Mouse (Mus musculus) adipose tissue, adult 10 weeks (tissue): Measurements from ENCODE around the gene Efnb2. TPM values are rescaled to one million over a fixed set of nuclear protein-coding genes. Genes with fewer than 3 reads are reported as not detected.

Experiments used
- polyA plus RNA-seq: library from polyadenylated mRNA; stranded (reverse); fragments of 350-450 nt; fragmentation: Illumina TruSeq; extraction: RNeasy Lipid Tissue Mini Kit (QIAGEN cat#74804); gene quantifications from one replicate; pipeline ENCODE4 v1.2.3, GENCODE M21; 2014; ENCODE audit warnings: low read depth, low replicate concordance

Gene Efnb2
- polyA plus RNA-seq, result 14.5 TPM

DNA sequence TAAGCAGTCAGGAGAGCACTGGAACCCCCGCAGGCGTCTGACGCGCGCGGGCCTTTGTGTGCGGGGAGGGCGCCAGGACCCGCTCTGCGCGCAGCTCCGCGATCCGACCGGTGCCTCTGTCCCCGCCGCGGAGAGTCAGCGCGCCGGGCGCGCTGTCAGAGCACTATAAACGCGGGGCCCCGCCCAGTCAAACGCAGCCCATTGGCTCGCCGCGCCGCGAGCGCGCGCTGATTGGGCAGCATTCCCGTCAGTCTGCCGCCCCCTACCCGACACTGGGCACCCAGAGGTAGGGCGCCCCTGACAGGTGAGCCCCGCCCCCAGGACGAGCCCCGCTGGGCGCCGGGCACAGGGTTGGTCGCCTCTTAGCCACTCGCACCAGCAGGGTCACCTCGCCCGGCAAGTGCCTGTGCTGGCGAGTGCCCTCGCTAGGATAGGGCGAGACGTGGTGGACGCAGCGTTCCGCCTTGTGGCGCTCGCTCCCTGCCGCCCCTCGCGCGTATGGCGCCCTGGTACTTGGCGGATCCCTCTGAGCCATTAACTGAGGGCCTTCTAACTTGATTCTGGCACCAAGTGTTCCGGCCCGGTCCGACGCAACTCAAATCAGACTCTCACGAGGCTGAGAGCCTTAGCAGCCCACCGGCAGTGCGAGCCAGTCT is at the start of gene Efnb2:
Gene Efnb2 (minus strand): TSS at position 140 of the 656 bp plus-strand sequence.

GRCm38 (mm10) chr8:8690146-8691092 is 29.4 kb upstream of the Efnb2 start, which contains the start of gene Arglu1:
Gene Arglu1, minus strand, starts transcription at chr8:8690521.

Other genes with a start within 250 kb of the Efnb2 start
- gene Arglu1, start 29.3 kb upstream of the Efnb2 start, polyA plus RNA-seq, result 116 TPM